Mouse (Mus musculus) CD4-positive, CD25-positive, alpha-beta regulatory T cell, adult 9 weeks (primary cell): Measurements from ENCODE around the gene Slc35f6. TPM values are rescaled to one million over a fixed set of nuclear protein-coding genes. Genes with fewer than 3 reads are reported as not detected.

Source experiments
- polyA plus RNA-seq: library from polyadenylated mRNA; unstranded; fragments of 100-300 nt; shearing (Covaris generic); gene quantifications from one replicate; pipeline ENCODE4 v1.2.1, GENCODE M21; 2017

Slc35f6 gene
- 31.3 TPM for polyA plus RNA-seq

GRCm38 (mm10) chr5:30647815-30648560 is at the start of gene Slc35f6:
Gene Slc35f6 (plus strand): TSS chr5:30647933.

DNA sequence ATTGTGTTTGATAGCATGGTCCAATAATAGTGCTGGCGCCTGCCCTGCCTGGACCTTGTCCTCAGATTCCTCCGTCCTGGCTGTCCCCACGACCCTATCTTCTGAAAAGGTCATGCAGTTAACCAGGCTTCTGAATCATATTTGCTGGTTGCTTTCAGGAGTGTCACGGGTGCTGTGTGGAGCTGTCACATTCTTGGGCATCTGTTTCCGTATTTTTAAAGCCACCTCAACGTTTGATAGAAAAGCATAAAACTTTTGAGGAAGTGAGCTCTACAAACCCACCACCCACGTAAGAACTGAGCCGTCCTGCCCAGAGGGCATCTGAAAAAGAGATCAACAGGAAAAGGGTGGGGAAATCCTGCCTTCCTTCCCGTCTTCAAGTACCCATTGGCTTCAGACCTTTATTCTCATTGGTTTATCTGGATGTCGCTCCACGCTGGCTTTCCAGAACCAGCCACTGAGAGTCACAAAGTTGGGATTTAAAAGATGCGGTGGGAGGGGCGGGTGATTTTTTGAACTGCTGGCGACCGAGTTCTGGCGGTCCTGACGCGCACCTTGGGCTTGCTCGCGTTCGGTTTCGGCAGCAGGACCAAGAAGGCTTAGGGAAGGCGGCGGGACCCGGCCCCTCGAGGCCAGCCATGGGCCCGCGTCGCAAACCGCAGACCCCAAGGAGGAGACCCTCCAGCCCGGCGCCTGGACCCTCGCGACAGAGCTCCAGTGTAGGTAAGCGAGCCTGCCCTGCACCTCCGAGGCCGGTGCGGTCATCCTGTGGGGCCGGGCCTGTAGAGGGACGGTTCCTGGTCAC is 18.9 kb downstream of the Slc35f6 start, which contains the start of gene Cenpa:
Gene Cenpa, plus strand, starts transcription at position 387 of the 805 bp plus-strand sequence.

Other genes with a start within 250 kb of the Slc35f6 start
- gene Otof, start 186.0 kb upstream of the Slc35f6 start, polyA plus RNA-seq: not detected
- gene 1700001C02Rik, start 181.9 kb upstream of the Slc35f6 start, polyA plus RNA-seq: not detected
- gene Cib4, start 102.1 kb upstream of the Slc35f6 start, polyA plus RNA-seq: not detected
- not detected for gene Kcnk3, start 59.8 kb upstream of the Slc35f6 start, polyA plus RNA-seq
- gene Cenpa, start 18.8 kb downstream of the Slc35f6 start, polyA plus RNA-seq: 81.1 TPM
- gene Dpysl5, start 63.6 kb downstream of the Slc35f6 start, polyA plus RNA-seq: not detected
- gene Mapre3, start 166.7 kb downstream of the Slc35f6 start, polyA plus RNA-seq: 5.3 TPM
- 66.9 TPM for gene Tmem214, start 220.1 kb downstream of the Slc35f6 start, polyA plus RNA-seq
- gene Agbl5, start 240.8 kb downstream of the Slc35f6 start, polyA plus RNA-seq: 16.2 TPM